Mouse (Mus musculus) heart, postnatal 25 days (tissue): Measurements from ENCODE around the gene Aqp3. TPM values are rescaled to one million over a fixed set of nuclear protein-coding genes. Genes with fewer than 3 reads are reported as not detected.

Experiments used
- total RNA-seq, 2 experiments: library from RNA; stranded (reverse); gene quantifications; 2 replicates each; pipeline ENCODE4 v1.2.3; 2021

Gene Aqp3
- total RNA-seq, 2 experiments from 2014 or later: not detected

Other genes with a start within 250 kb of the Aqp3 start
- 10 to 100 TPM; 58.2 to 70.4 TPM for gene B4galt1, start 244.2 kb downstream of the Aqp3 start, total RNA-seq
- under 1 TPM in 1 of 2 experiments, not detected in 1; 0.78 TPM for gene Spink4, start 178.1 kb downstream of the Aqp3 start, total RNA-seq
- gene Bag1, start 149.9 kb downstream of the Aqp3 start, total RNA-seq: 100 to 1,000 TPM; 247 to 264 TPM
- gene Chmp5, start 149.8 kb downstream of the Aqp3 start, total RNA-seq: 10 to 100 TPM; 33.7 to 35.9 TPM
- gene Nfx1, start 127.3 kb downstream of the Aqp3 start, total RNA-seq: 10 to 100 TPM; 20.1 to 21.3 TPM
- 10 to 100 TPM; 31.8 to 33.7 TPM for gene Aqp7, start 50.0 kb downstream of the Aqp3 start, total RNA-seq
- 10 to 100 TPM; 14.5 to 15.3 TPM for gene Nol6, start 26.3 kb upstream of the Aqp3 start, total RNA-seq
- 100 to 1,000 TPM; 121 to 131 TPM for gene Ube2r2, start 37.6 kb upstream of the Aqp3 start, total RNA-seq
- gene Ubap2, start 177.0 kb upstream of the Aqp3 start, total RNA-seq: 10 to 100 TPM; 63.5 to 64.2 TPM
- gene Dcaf12, start 216.7 kb upstream of the Aqp3 start, total RNA-seq: 10 to 100 TPM; 42.2 to 45.5 TPM